Mouse (Mus musculus) liver, embryonic 14.5 days (tissue): ENCODE measurements around the gene Tatdn3.

Source experiments
- CTCF ChIP-seq: IDR thresholded peaks from 2 replicates; pipeline ENCODE4 v1.5.1; 2016; ENCODE audit warnings: antibody characterized with exemption, low read depth, control low read depth
- EP300 ChIP-seq: IDR thresholded peaks from 2 replicates; pipeline ENCODE4 v1.6.1; 2016; ENCODE audit warnings: antibody characterized with exemption, low read depth

GRCm38 (mm10) chr1:191073486-191073885 lies 10.8 kb upstream of the Tatdn3 start:
- no peak for TF ChIP-seq CTCF
- no peak for TF ChIP-seq EP300
